Mouse (Mus musculus) gastrocnemius, postnatal 4 days (tissue): Measurements from ENCODE around the gene L3mbtl3. TPM values are rescaled to one million over a fixed set of nuclear protein-coding genes. Genes with fewer than 3 reads are reported as not detected.

Experiments used
- DNase-seq, 2 experiments: peaks; one replicate each; pipeline ENCODE4 v3.0.0; 2021 to 2022; ENCODE audit warnings: low spot score in 2 of 2, mixed read lengths in 2 of 2
- microRNA-seq: library from miRNA; unstranded; fragments of <30 nt; microRNA quantifications from one replicate; pipeline ENCODE4 v1.2.0, GENCODE M21; 2021
- total RNA-seq, 2 experiments: library from RNA; stranded (reverse); gene quantifications; 2 replicates each; pipeline ENCODE4 v1.2.3; 2021

L3mbtl3 gene
- total RNA-seq, 2 experiments from 2014 or later = 10.6 to 11.2 TPM

DNA sequence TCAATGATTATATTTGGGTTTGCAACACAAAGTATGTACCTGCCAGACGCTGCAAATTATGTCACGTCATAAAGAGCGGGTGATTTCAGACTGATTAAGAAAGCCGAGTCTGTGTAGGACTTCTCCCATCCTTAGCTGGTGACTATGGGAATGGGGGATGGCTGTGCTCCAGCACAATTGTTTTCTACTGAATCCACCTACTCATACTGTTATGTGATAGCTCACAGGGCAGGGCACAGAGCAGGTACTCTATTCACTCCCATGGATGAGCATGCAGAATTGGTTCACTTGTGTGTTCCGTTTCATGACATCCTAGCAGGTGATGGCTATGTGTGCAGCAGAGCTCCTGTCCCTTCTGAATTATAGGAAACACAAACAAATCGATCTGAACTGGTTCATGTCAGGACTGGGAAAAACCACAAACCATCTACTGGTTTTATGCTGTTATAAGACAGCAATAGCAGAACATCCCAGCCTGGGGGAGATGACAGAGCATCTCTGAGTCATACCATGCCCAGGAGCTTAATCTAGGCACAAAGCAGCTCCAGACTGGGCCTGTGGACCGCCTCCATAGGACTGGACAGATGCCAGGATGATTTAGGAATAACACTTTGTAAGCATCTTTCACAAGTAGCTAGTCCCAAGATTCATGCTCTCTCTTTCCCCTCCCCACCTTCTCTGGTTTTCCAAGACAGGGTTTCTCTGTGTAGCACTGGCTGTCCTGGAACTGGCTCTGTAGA is 126.2 kb downstream of the L3mbtl3 start:
- no peak for DNase-seq

DNA sequence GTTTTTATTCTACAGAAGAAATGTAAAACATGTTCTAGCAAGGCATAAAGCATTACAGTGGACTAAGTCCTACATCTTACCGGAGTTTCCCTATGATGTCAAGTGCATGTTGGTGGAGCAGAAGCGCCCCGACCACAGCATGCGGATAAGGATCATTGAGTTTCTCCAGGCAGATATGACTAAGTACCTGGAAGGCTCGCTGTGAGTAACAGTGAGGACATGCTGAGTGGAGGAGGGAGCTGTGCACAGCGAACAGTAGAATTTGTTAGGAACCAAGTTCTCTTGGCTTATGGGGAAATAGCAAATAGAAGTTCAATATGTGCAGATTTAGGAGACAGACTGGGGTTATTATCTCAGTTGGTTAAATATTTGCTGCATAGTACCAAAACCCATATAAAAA is 131.3 kb downstream of the L3mbtl3 start:
- DNase-seq = no peak

DNA sequence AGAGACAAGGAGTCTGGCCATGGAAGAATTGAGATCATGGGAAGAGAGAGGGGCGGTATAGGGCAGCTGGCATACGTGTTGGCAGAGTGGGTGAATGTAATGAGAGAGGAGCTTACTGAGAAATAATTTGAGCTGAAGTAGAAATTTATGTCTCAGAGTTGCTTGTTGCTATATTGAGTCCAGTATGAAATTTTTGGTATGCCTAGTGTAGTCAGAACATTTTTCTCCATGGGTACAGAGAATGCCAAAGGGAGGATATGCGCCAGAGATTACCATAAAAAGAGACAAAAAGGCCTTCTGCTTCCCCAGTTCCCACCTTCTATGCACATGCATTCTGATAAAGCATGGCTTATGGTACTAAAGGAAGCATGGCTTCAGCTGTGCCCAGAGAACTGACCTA is 132.6 kb downstream of the L3mbtl3 start:
- no peak for DNase-seq

- no peak for DNase-seq
Measured at GRCm38 (mm10) chr10:26239090-26239489, 136.7 kb downstream of the L3mbtl3 start.

GRCm38 (mm10) chr10:26238559-26238958 is 137.2 kb downstream of the L3mbtl3 start:
- DNase-seq = no peak

DNA sequence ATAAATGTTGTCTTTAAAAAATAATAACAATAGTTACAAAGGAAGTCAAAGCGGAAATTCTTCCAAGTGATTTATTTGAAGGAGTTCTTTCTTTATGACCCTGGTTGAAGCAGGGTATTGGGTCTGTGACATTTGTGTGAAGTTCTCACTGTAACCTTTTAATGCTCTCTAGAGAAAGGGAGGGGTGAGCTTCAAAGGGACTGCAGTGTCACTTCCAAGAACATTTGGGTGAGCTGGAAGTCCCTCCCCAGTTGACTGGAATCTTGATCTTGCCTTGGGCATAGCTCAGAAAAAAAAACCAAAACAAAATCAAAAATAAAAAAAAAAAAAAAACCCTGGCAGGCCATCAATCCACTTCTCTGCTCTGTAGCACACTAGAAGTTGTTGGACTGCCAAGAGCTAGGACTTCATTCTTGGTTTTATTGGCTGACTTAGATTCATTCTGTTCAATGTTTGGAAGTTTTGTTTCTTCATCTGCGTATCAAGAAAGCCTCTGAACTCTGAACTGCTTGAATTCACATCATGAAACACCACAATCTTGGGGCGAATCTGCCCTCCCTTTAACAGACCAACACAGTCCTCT is 143.6 kb downstream of the L3mbtl3 start:
- DNase-seq = no peak

GRCm38 (mm10) chr10:26229488-26229887 is 146.3 kb downstream of the L3mbtl3 start, which contains the start of gene Samd3:
Gene Samd3 (plus strand): TSS chr10:26229707.
- DNase-seq = no peak

GRCm38 (mm10) chr10:26228187-26228586 is 147.6 kb downstream of the L3mbtl3 start:
- no peak for DNase-seq

GRCm38 (mm10) chr10:26226734-26227133 is 149.0 kb downstream of the L3mbtl3 start:
- DNase-seq = no peak

DNA sequence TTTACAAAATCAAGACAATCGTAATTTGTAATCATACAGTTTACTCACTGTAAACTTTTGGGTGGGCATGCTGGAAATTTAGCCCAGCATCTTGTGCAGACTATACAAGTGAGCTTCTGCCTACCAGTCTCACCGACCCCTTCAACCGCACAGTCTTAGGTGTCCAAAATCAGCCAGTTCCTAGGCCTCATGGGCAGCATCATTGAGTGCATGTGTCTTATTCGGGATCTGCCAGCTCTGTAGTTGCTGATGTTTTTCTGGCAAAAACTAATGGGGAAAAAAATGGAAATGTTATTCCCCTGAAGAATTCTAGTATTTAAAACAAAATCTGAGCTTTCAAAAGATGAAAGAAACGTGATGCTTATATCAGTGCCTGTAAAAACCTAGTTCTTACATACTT is 149.5 kb downstream of the L3mbtl3 start:
- no peak for DNase-seq

Small RNA genes lying within 50 kb of the gene (microRNA-seq; reads per million reads assigned to microRNA genes)
- gene Gm27754 = not detected

Other genes starting within 250 kb of the L3mbtl3 start
- not detected for gene Samd3, start 146.3 kb downstream of the L3mbtl3 start, total RNA-seq